Mouse (Mus musculus): ENCODE results near the gene Adam6a.
"Not testable (repeated sequence)": the region's sequence is repeated elsewhere in the genome, so short reads cannot be mapped to it uniquely, and the experiment has no call there.

Gene Adam6a

GRCm38 (mm10) chr12:113543608-113544007, at the start of gene Adam6a:
Gene Adam6a, plus strand, starts transcription at chr12:113543908.
- not testable (repeated sequence) for DNase-seq

GRCm38 (mm10) chr12:113525901-113526300, 17.8 kb upstream of the Adam6a start:
- DNase-seq, result no peak

- no peak for DNase-seq
These were observed 34.5 kb downstream of the Adam6a start for GRCm38 (mm10) chr12:113578241-113578640.

- DNase-seq, result no peak
These were observed 44.3 kb downstream of the Adam6a start for GRCm38 (mm10) chr12:113588001-113588400.

All from thymus, adult 18-20 months (tissue).